Mouse (Mus musculus) CH12.LX (cell line): Measurements from ENCODE around the gene Abhd12. TPM values are rescaled to one million over a fixed set of nuclear protein-coding genes. Genes with fewer than 3 reads are reported as not detected.

Source experiments
- DNase-seq: peaks from one replicate; pipeline ENCODE4 v3.0.0-alpha.2; 2013; ENCODE audit errors: extremely low read depth
- H3K27ac ChIP-seq: 2 replicates; pipeline ENCODE4 v1.5.1; 2012; ENCODE audit warnings: low read depth, mild to moderate bottlenecking, control low read depth, moderate library complexity; ENCODE audit not compliant: insufficient read depth
- H3K27me3 ChIP-seq: replicated peaks from 2 replicates; pipeline ENCODE3; 2012; ENCODE audit warnings: inconsistent platforms
- H3K36me3 ChIP-seq, 2 experiments: replicated peaks in 1 of 2; 2 replicates each; pipeline versions ENCODE3 to v1.6.1; 2012; ENCODE audit warnings: inconsistent platforms in 1 of 2, low read length in 1 of 2, mild to moderate bottlenecking in 1 of 2, mixed read lengths in 1 of 2, moderate library complexity in 1 of 2; ENCODE audit not compliant: control insufficient read depth in 1 of 2, insufficient read depth in 1 of 2
- H3K4me1 ChIP-seq, 2 experiments: 2 replicates each; pipeline ENCODE4 v1.6.1; 2012; ENCODE audit warnings: inconsistent platforms in 1 of 2, moderate library complexity in 1 of 2; ENCODE audit not compliant: insufficient read depth in 2 of 2, control insufficient read depth in 1 of 2
- H3K4me2 ChIP-seq: 2 replicates; pipeline ENCODE4 v1.6.1; 2012; ENCODE audit warnings: low read depth, mild to moderate bottlenecking, control low read depth; ENCODE audit not compliant: poor library complexity, insufficient read depth, severe bottlenecking
- H3K4me3 ChIP-seq, 3 experiments: fragments of 150-350 bp in 1 of 3; sonication (generic) in 1 of 3; replicated peaks in 1 of 3; 2 replicates each; pipeline versions ENCODE3 to v1.5.1; 2011 to 2012; ENCODE audit warnings: low read depth in 2 of 3, low read length in 2 of 3, mild to moderate bottlenecking in 2 of 3, moderate library complexity in 2 of 3, control low read depth in 1 of 3, improper control_type of control experiment in 1 of 3, inconsistent platforms in 1 of 3, mixed read lengths in 1 of 3; ENCODE audit not compliant: poor library complexity in 1 of 3
- H3K79me2 ChIP-seq: replicated peaks from 2 replicates; pipeline ENCODE4 v1.6.1; 2012; ENCODE audit warnings: mild to moderate bottlenecking, moderate library complexity; ENCODE audit not compliant: control insufficient read depth, poor library complexity, insufficient read depth, severe bottlenecking; ENCODE audit errors: extremely low read depth
- H3K9ac ChIP-seq: 2 replicates; pipeline ENCODE4 v1.6.1; 2012; ENCODE audit warnings: low read depth, mild to moderate bottlenecking, control low read depth, moderate library complexity; ENCODE audit not compliant: insufficient read depth
- H3K9me3 ChIP-seq: replicated peaks from 2 replicates; pipeline ENCODE3; 2012; ENCODE audit warnings: low read length, inconsistent platforms, mixed read lengths
- BHLHE40 ChIP-seq: IDR thresholded peaks from 2 replicates; pipeline ENCODE4 v1.6.1; 2011; ENCODE audit warnings: mild to moderate bottlenecking, low read depth, low read length, improper control_type of control experiment
- CHD1 ChIP-seq: IDR thresholded peaks from 2 replicates; pipeline ENCODE4 v1.6.1; 2012; ENCODE audit warnings: low read depth, low read length, improper control_type of control experiment, inconsistent platforms
- CTCF ChIP-seq, 2 experiments: IDR thresholded peaks in 1 of 2; conservative IDR thresholded peaks in 1 of 2; 2 replicates each; pipeline ENCODE4 v1.5.1; 2011 to 2012; ENCODE audit warnings: low read depth in 2 of 2, low read length in 2 of 2, improper control_type of control experiment in 1 of 2, inconsistent platforms in 1 of 2, mild to moderate bottlenecking in 1 of 2, moderate library complexity in 1 of 2
- E2F4 ChIP-seq: IDR thresholded peaks from 2 replicates; pipeline ENCODE4 v1.6.1; 2011; ENCODE audit warnings: low read depth, low read length, improper control_type of control experiment; ENCODE audit not compliant: insufficient replicate concordance
- ELF1 ChIP-seq: IDR thresholded peaks from 2 replicates; pipeline ENCODE4 v1.6.1; 2014; ENCODE audit warnings: low read depth, mild to moderate bottlenecking, inconsistent platforms, low read length, improper control_type of control experiment
- EP300 ChIP-seq: IDR thresholded peaks from 2 replicates; pipeline ENCODE4 v1.6.1; 2011; ENCODE audit warnings: low read length, improper control_type of control experiment
- ETS1 ChIP-seq: conservative IDR thresholded peaks from 2 replicates; pipeline ENCODE4 v1.6.1; 2012; ENCODE audit warnings: low read depth, mild to moderate bottlenecking, inconsistent platforms, low read length, improper control_type of control experiment, moderate library complexity
- GABPA ChIP-seq: IDR thresholded peaks from 2 replicates; pipeline ENCODE4 v1.6.1; 2012; ENCODE audit warnings: low read depth, low read length, improper control_type of control experiment, inconsistent platforms; ENCODE audit not compliant: insufficient replicate concordance
- IRF4 ChIP-seq: IDR thresholded peaks from 2 replicates; pipeline ENCODE4 v1.6.1; 2014; ENCODE audit warnings: low read depth, mild to moderate bottlenecking, inconsistent platforms, low read length, improper control_type of control experiment
- JUN ChIP-seq: IDR thresholded peaks from 2 replicates; pipeline ENCODE4 v1.6.1; 2011; ENCODE audit warnings: low read depth, mild to moderate bottlenecking, low read length, improper control_type of control experiment, moderate library complexity; ENCODE audit not compliant: insufficient read depth
- KAT2A ChIP-seq: IDR thresholded peaks from 2 replicates; pipeline ENCODE4 v1.6.1; 2012; ENCODE audit warnings: low read length, improper control_type of control experiment, inconsistent platforms; ENCODE audit not compliant: insufficient replicate concordance
- MAX ChIP-seq: IDR thresholded peaks from 2 replicates; pipeline ENCODE4 v1.6.1; 2011; ENCODE audit warnings: low read length, improper control_type of control experiment
- MEF2A ChIP-seq: IDR thresholded peaks from 2 replicates; pipeline ENCODE4 v1.6.1; 2014; ENCODE audit warnings: low read depth, mild to moderate bottlenecking, inconsistent platforms, low read length, improper control_type of control experiment, borderline replicate concordance
- MXI1 ChIP-seq: IDR thresholded peaks from 2 replicates; pipeline ENCODE4 v1.6.1; 2011; ENCODE audit warnings: mild to moderate bottlenecking, low read depth, low read length, improper control_type of control experiment
- MYC ChIP-seq: IDR thresholded peaks from 2 replicates; pipeline ENCODE4 v1.6.1; 2011; ENCODE audit warnings: low read depth, mild to moderate bottlenecking, improper control_type of control experiment, low read length
- NELFE ChIP-seq: IDR thresholded peaks from 2 replicates; pipeline ENCODE4 v1.6.1; 2011; ENCODE audit warnings: low read depth, low read length, improper control_type of control experiment
- NRF1 ChIP-seq: IDR thresholded peaks from 2 replicates; pipeline ENCODE4 v1.6.1; 2014; ENCODE audit warnings: low read depth, mild to moderate bottlenecking, inconsistent platforms, low read length, improper control_type of control experiment, moderate library complexity
- PAX5 ChIP-seq: IDR thresholded peaks from 2 replicates; pipeline ENCODE4 v1.6.1; 2012; ENCODE audit warnings: low read length, inconsistent platforms, mixed read lengths
- POLR2A ChIP-seq: IDR thresholded peaks from 2 replicates; pipeline ENCODE4 v1.6.1; 2011; ENCODE audit warnings: low read depth, mild to moderate bottlenecking, improper control_type of control experiment, low read length
- POLR2AphosphoS2 ChIP-seq: IDR thresholded peaks from 2 replicates; pipeline ENCODE4 v1.6.1; 2011; ENCODE audit warnings: low read depth, low read length, improper control_type of control experiment
- RCOR1 ChIP-seq: conservative IDR thresholded peaks from 2 replicates; pipeline ENCODE4 v1.6.1; 2012; ENCODE audit warnings: low read depth, mild to moderate bottlenecking, inconsistent platforms, low read length, improper control_type of control experiment
- SIN3A ChIP-seq: IDR thresholded peaks from 2 replicates; pipeline ENCODE4 v1.6.1; 2012; ENCODE audit warnings: low read length, improper control_type of control experiment, inconsistent platforms
- TBP ChIP-seq: conservative IDR thresholded peaks from 2 replicates; pipeline ENCODE4 v1.6.1; 2011; ENCODE audit warnings: low read depth, low read length, improper control_type of control experiment
- USF1 ChIP-seq: IDR thresholded peaks from 2 replicates; pipeline ENCODE4 v1.6.1; 2014; ENCODE audit warnings: low read depth, mild to moderate bottlenecking, inconsistent platforms, low read length, improper control_type of control experiment
- USF2 ChIP-seq: conservative IDR thresholded peaks from 2 replicates; pipeline ENCODE4 v1.6.1; 2011; ENCODE audit warnings: low read depth, low read length, improper control_type of control experiment
- ZC3H11A ChIP-seq: IDR thresholded peaks from 2 replicates; pipeline ENCODE4 v1.6.1; 2012; ENCODE audit warnings: low read depth, mild to moderate bottlenecking, inconsistent platforms, low read length, improper control_type of control experiment
- ZKSCAN1 ChIP-seq: IDR thresholded peaks from 2 replicates; pipeline ENCODE4 v1.6.1; 2012; ENCODE audit warnings: low read depth, inconsistent platforms, low read length, improper control_type of control experiment, borderline replicate concordance
- dilution Hi-C: fragments of 300-500 bp; cut with MboI; formaldehyde crosslinking; loops from 2 replicates; pipeline ENCODE4 v1.14.3; 2020; ENCODE audit warnings: low sequenced_read_pairs; ENCODE audit not compliant: extremely low pct_unique_long_range_greater_than_20kb, extremely low pct_ligation_motif_present
- in situ Hi-C: fragments of 300-500 bp; cut with MboI; formaldehyde crosslinking; loops from 3 replicates; pipeline ENCODE4 v1.14.3; 2019; ENCODE audit warnings: low sequenced_read_pairs, low pct_ligation_motif_present, low pct_unique_long_range_greater_than_20kb, mixed read lengths
- polyA plus RNA-seq: library from polyadenylated mRNA; unstranded; fragments of >175 nt; gene quantifications from 2 replicates; pipeline ENCODE4 v1.2.1, GENCODE M21; 2012; ENCODE audit warnings: low read depth; ENCODE audit not compliant: insufficient read length
- total RNA-seq, 2 experiments: library from RNA; depleted of rRNA; stranded (reverse); fragments of 300-350 nt in 1 of 2; fragments of >200 nt in 1 of 2; gene quantifications; 2 replicates each; pipeline ENCODE4 v1.2.3; 2012 to 2014

Abhd12 gene
- total and polyA plus RNA-seq, 3 experiments: 43.6 to 51.5 (median 51.3) TPM

GRCm38 (mm10) chr2:150922165-150922564, 17.6 kb upstream of the Abhd12 start:
- H3K4me3 ChIP-seq: no peak overlapping the region
- H3K4me1 ChIP-seq: peaks cover 8 to 34% of the 10 kb centered on the region in 2 experiments
- DNase-seq: peak; percentile 44
- no peaks in the 10 kb centered on the region for H3K9me3 ChIP-seq
- dilution Hi-C loops (no loop called here), in situ Hi-C loops (no loop called here)
- 0 out of 2 replicates have a peak overlapping the region, but pooled peaks have one; percentile 2 for H3K4me2 ChIP-seq
- H3K27ac ChIP-seq: peak overlapping the region; percentile 40; the same call in 1 of the 2 replicates
- H3K27me3 ChIP-seq: no peaks in the 10 kb centered on the region
- peaks cover 4% of the 10 kb centered on the region; the same call in 1 of the 2 replicates for H3K79me2 ChIP-seq
- peaks cover 3 to 48% of the 10 kb centered on the region in 2 experiments for H3K36me3 ChIP-seq
- H3K9ac ChIP-seq: peak overlapping the region; percentile 13; the same call in 1 of the 2 replicates
- no peak for TF ChIP-seq USF1
- no peak for TF ChIP-seq MAX
- no peak for TF ChIP-seq BHLHE40
- no peak for TF ChIP-seq ZC3H11A
- TF ChIP-seq E2F4: no peak
- no peak for TF ChIP-seq ETS1
- TF ChIP-seq POLR2A: no peak
- TF ChIP-seq PAX5: no peak
- TF ChIP-seq CHD1: no peak
- TF ChIP-seq TBP: no peak
- no peak for TF ChIP-seq KAT2A
- TF ChIP-seq NELFE: no peak
- no peak for TF ChIP-seq MEF2A
- no peak for TF ChIP-seq MYC
- no peak for TF ChIP-seq CTCF (conservative IDR thresholded peaks at IDR 0.05 in 1 of 2, IDR thresholded peaks at IDR 0.05 in 1 of 2; ENCODE audit: low read depth in 2 of 2, low read length in 2 of 2)
- TF ChIP-seq ELF1: no peak
- no peak for TF ChIP-seq POLR2AphosphoS2

- peak; percentile 61 for DNase-seq
- Histone ChIP-seq H3K27ac (no peak overlapping the region), H3K9ac (peak overlapping the region; percentile 63), H3K36me3 (peaks cover 3 to 47% of the 10 kb centered on the region in 2 experiments), H3K4me1 (peaks cover 8 to 37% of the 10 kb centered on the region in 2 experiments), H3K27me3 (no peaks in the 10 kb centered on the region), H3K4me2 (peak overlapping the region; percentile 96; the same call in 1 of the 2 replicates), H3K4me3 (no peak overlapping the region), H3K79me2 (peaks cover 4% of the 10 kb centered on the region; the same call in 1 of the 2 replicates), H3K9me3 (no peaks in the 10 kb centered on the region)
- dilution Hi-C loops (no loop called here), in situ Hi-C loops (no loop called here)
- TF ChIP-seq MXI1 (no peak), KAT2A (no peak), SIN3A (no peak), ETS1 (peak; percentile 51), NRF1 (no peak), RCOR1 (0 out of 2 replicates have a peak, but pooled peaks have one; percentile 56), IRF4 (peak; percentile 85), CHD1 (peak; percentile 74; the same call in 1 of the 2 replicates), EP300 (peak; percentile 81), POLR2A (no peak), USF2 (no peak), USF1 (no peak), ELF1 (no peak), GABPA (no peak), JUN (no peak), MEF2A (peak; percentile 90), ZKSCAN1 (no peak)
Measured at GRCm38 (mm10) chr2:150921697-150922096, 17.2 kb upstream of the Abhd12 start.
